Mouse (Mus musculus): ENCODE data around the gene Cavin3.

- TF ChIP-seq CTCF (IDR thresholded peaks at IDR 0.05; ENCODE audit: low read depth) = no peak
- no peak for TF ChIP-seq EP300 (IDR thresholded peaks at IDR 0.05; ENCODE audit: low read depth)
Measured at GRCm38 (mm10) chr7:105441426-105441825, 40.7 kb downstream of the Cavin3 start.
